Mouse (Mus musculus) left cerebral cortex, postnatal 10 days (tissue): ENCODE results near the gene Tmem245. TPM values are rescaled to one million over a fixed set of nuclear protein-coding genes. Genes with fewer than 3 reads are reported as not detected.
"Not testable (repeated sequence)": the region's sequence is repeated elsewhere in the genome, so short reads cannot be mapped to it uniquely, and the experiment has no call there.

Experiments
- DNase-seq, 2 experiments: peaks; one replicate each; pipeline ENCODE4 v3.0.0; 2021 to 2022; ENCODE audit warnings: low spot score in 2 of 2, mixed read lengths in 1 of 2; ENCODE audit errors: extremely low spot score in 1 of 2
- intact Hi-C: fragments of 180-260 bp; cut with DNase I; formaldehyde crosslinking; loops from one replicate; pipeline ENCODE4 v1.15.1; 2025
- total RNA-seq, 2 experiments: library from RNA; stranded (reverse); gene quantifications; 2 replicates each; pipeline ENCODE4 v1.2.3; 2021

Gene Tmem245
- total RNA-seq, 2 experiments from 2014 or later = 31.6 to 36.4 TPM

- no peak for DNase-seq
- intact Hi-C loops = no loop called here
These were observed 67.1 kb downstream of the Tmem245 start for GRCm38 (mm10) chr4:56880036-56880703.

- DNase-seq = no peak
- intact Hi-C loops = no loop called here
These were observed 68.3 kb downstream of the Tmem245 start for GRCm38 (mm10) chr4:56878971-56879370.

GRCm38 (mm10) chr4:56870541-56870940, 76.7 kb downstream of the Tmem245 start:
- DNase-seq = not testable (repeated sequence)

GRCm38 (mm10) chr4:56867761-56868160, 79.5 kb downstream of the Tmem245 start:
- DNase-seq = no peak
- intact Hi-C loops = no loop called here

More at GRCm38 (mm10) chr4:56870541-56870940, 76.7 kb downstream of the Tmem245 start:
- intact Hi-C loops = not testable (repeated sequence)

GRCm38 (mm10) chr4:56865971-56866370, 81.3 kb downstream of the Tmem245 start:
- intact Hi-C loops = no loop called here
- DNase-seq = peak; percentile 30 to 34

GRCm38 (mm10) chr4:56865003-56865511, 82.2 kb downstream of the Tmem245 start, which contains the start of gene Ctnnal1:
Ctnnal1 (minus strand) TSS chr4:56865188.
- peak; percentile 58 to 88 for DNase-seq
- intact Hi-C loops = no loop called here

GRCm38 (mm10) chr4:56864417-56865001, 82.7 kb downstream of the Tmem245 start:
- intact Hi-C loops = no loop called here
- peak; percentile 24 to 59 for DNase-seq

GRCm38 (mm10) chr4:56864016-56864415, 83.2 kb downstream of the Tmem245 start:
- no peak for DNase-seq
- intact Hi-C loops = no loop called here

GRCm38 (mm10) chr4:56861551-56861950, 85.7 kb downstream of the Tmem245 start:
- no peak for DNase-seq
- intact Hi-C loops = no loop called here

GRCm38 (mm10) chr4:56858733-56859132, 88.5 kb downstream of the Tmem245 start:
- intact Hi-C loops = no loop called here
- no peak for DNase-seq

GRCm38 (mm10) chr4:56856371-56856949, 90.8 kb downstream of the Tmem245 start:
- intact Hi-C loops = no loop called here
- no peak for DNase-seq

GRCm38 (mm10) chr4:56855935-56856334, 91.3 kb downstream of the Tmem245 start:
- DNase-seq = no peak
- intact Hi-C loops = no loop called here

- DNase-seq = no peak
These were observed 96.5 kb downstream of the Tmem245 start for GRCm38 (mm10) chr4:56850724-56851123.

GRCm38 (mm10) chr4:56848044-56848443, 99.2 kb downstream of the Tmem245 start:
- DNase-seq = no peak
- intact Hi-C loops = no loop called here

More at GRCm38 (mm10) chr4:56850724-56851123, 96.5 kb downstream of the Tmem245 start:
- intact Hi-C loops = no loop called here

- intact Hi-C loops = no loop called here
- no peak for DNase-seq
These were observed 99.8 kb downstream of the Tmem245 start for GRCm38 (mm10) chr4:56847400-56847799.

GRCm38 (mm10) chr4:56845896-56846533, 101.2 kb downstream of the Tmem245 start:
- intact Hi-C loops = no loop called here
- DNase-seq = no peak

GRCm38 (mm10) chr4:56844911-56845310, 102.3 kb downstream of the Tmem245 start:
- no peak for DNase-seq
- intact Hi-C loops = no loop called here

- no peak for DNase-seq
- intact Hi-C loops = no loop called here
These were observed 103.3 kb downstream of the Tmem245 start for GRCm38 (mm10) chr4:56843963-56844362.

- intact Hi-C loops = no loop called here
- no peak for DNase-seq
These were observed 104.7 kb downstream of the Tmem245 start for GRCm38 (mm10) chr4:56842501-56842900.
